Mouse (Mus musculus) stomach, embryonic 14.5 days (tissue): ENCODE measurements around the gene Draxin. TPM values are rescaled to one million over a fixed set of nuclear protein-coding genes. Genes with fewer than 3 reads are reported as not detected.

Experiments
- ATAC-seq: fragments of 200-750 bp; cut with Nextera tagmentation; 2 replicates; pipeline ENCODE4 v1.8.0; 2017; ENCODE audit warnings: low read depth, moderate TSS enrichment; ENCODE audit not compliant: insufficient number of reproducible peaks, insufficient read depth, low FRiP score
- H3K27ac ChIP-seq: fragments of 300-500 bp; sonication (generic); 2 replicates; pipeline ENCODE4 v1.5.1; 2014; ENCODE audit warnings: mild to moderate bottlenecking, low read length, moderate library complexity, mixed read lengths
- H3K27me3 ChIP-seq: fragments of 300-500 bp; sonication (generic); 2 replicates; pipeline ENCODE4 v1.6.1; 2014; ENCODE audit warnings: low read length, control low read depth, mixed read lengths; ENCODE audit not compliant: control insufficient read depth, insufficient read depth
- H3K36me3 ChIP-seq: fragments of 300-500 bp; sonication (generic); 2 replicates; pipeline ENCODE4 v1.6.1; 2014; ENCODE audit warnings: mild to moderate bottlenecking, control low read depth, low read length, moderate library complexity, mixed read lengths; ENCODE audit not compliant: control insufficient read depth, insufficient read depth
- H3K4me1 ChIP-seq: fragments of 300-500 bp; sonication (generic); 2 replicates; pipeline ENCODE4 v1.6.1; 2014; ENCODE audit warnings: low read length, control low read depth, mixed read lengths; ENCODE audit not compliant: control insufficient read depth, insufficient read depth
- H3K4me2 ChIP-seq: fragments of 300-500 bp; sonication (generic); replicated peaks from 2 replicates; pipeline ENCODE4 v1.6.1; 2014; ENCODE audit warnings: low read depth, low read length, control low read depth
- H3K4me3 ChIP-seq: fragments of 300-500 bp; sonication (generic); 2 replicates; pipeline ENCODE4 v1.5.1; 2014; ENCODE audit warnings: low read depth, low read length, control low read depth
- H3K9ac ChIP-seq: fragments of 300-500 bp; sonication (generic); replicated peaks from 2 replicates; pipeline ENCODE4 v1.6.1; 2014; ENCODE audit warnings: low read depth, mild to moderate bottlenecking, control low read depth, low read length, moderate library complexity, mixed read lengths
- H3K9me3 ChIP-seq: fragments of 300-500 bp; sonication (generic); 2 replicates; pipeline ENCODE4 v1.6.1; 2016; ENCODE audit warnings: low read depth, low read length, control low read depth; ENCODE audit not compliant: control insufficient read depth
- WGBS: fragments of 180-500 bp; shearing (Covaris S2); extraction: QIAGEN DNeasy Blood & Tissue Kit; methylation state at CpG from one replicate; pipeline ENCODE4 v1.1.7; 2014; 5-methylcytosine and 5-hydroxymethylcytosine counted together
- polyA plus RNA-seq: library from polyadenylated mRNA; unstranded; fragments of >200 nt; fragmentation: Nextera tagmentation; extraction: Ambion mirVana; gene quantifications from 2 replicates; pipeline ENCODE4 v1.2.1, GENCODE M21; 2014

The Draxin gene
- polyA plus RNA-seq, 1 experiment from 2014 or later: 0.07 TPM

DNA sequence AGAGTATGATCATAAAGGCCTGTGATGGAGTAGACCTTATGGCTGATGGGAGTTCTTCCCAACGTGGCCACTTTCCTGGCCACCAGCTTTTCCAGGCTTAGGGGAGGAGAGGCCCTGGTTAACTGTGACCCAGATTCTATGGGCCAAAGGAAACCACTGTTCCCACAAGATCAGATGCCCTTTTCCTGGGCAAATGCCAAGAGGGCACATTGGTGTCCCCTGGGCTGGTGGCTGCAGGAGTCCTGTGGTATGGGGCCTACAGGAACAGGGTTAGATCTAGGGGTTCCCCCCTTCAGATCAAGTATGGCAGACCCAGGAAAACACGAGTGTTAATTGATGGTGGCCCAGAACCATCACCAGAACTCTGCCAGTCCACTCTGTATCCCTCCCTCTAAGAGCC is 17.2 kb upstream of the Draxin start:
- WGBS: 75% methylated on average over 2 of the region's 2 CpGs
- H3K36me3 ChIP-seq: 0 out of 2 replicates have a peak, but pooled peaks cover 3% of the 10 kb centered on the region
- H3K27ac ChIP-seq: no peak overlapping the region
- H3K27me3 ChIP-seq: no peaks in the 10 kb centered on the region
- H3K4me2 ChIP-seq: no peak overlapping the region
- no peaks in the 10 kb centered on the region for H3K9me3 ChIP-seq
- H3K9ac ChIP-seq: no peak overlapping the region
- no peaks in the 10 kb centered on the region for H3K4me1 ChIP-seq
- no peak for ATAC-seq
- no peak overlapping the region for H3K4me3 ChIP-seq

GRCm38 (mm10) chr4:148143721-148144120 is 13.2 kb upstream of the Draxin start:
- Histone ChIP-seq H3K9me3 (no peaks in the 10 kb centered on the region), H3K4me2 (no peak overlapping the region), H3K4me3 (no peak overlapping the region), H3K9ac (no peak overlapping the region), H3K27ac (no peak overlapping the region), H3K27me3 (no peaks in the 10 kb centered on the region), H3K4me1 (0 out of 2 replicates have a peak, but pooled peaks cover 3% of the 10 kb centered on the region), H3K36me3 (0 out of 2 replicates have a peak, but pooled peaks cover 3% of the 10 kb centered on the region)
- WGBS: 81% methylated on average over 5 of the region's 5 CpGs
- ATAC-seq: no peak

DNA sequence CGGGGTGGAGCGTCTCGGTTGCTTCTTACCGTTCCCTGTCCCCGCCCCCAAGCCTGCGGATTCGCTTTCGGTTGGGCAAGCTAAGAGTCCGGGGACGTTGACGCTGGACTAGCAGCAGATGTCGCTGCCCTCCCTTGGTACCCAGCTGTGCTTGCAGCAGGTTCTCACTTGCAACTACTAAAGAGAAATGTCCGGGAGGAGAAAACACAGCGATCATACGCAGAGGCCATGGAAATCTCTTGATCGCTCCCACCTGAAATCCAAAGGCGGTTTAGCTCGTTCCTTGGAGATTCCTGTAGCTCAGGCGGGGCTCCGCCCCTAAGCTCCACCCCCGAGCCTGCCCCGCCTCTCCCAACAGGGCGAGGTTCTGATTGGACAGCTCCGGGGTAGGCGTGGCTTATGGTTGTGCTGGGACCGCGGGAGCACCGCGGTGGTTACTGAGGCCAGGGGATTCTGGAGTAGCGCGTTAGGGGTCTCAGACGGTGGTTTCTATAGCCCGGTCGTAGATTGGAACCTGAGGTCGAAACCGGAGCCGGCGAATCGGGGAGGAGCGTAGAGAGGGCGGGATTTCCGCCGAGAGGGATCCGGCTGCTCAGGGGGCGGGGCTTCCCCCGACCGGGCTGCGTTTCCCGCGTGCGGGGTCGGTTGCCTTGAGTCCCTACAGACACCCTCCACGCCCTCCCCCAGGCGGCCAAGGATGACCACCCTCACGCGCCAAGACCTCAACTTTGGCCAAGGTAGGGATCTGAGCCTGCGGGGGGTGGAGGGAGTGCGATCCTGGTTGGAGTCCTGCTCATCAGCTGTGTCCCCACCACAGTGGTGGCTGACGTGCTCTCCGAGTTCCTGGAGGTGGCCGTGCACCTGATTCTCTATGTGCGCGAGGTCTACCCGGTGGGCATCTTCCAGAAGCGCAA is 9.9 kb upstream of the Draxin start:
- Histone ChIP-seq H3K9ac (peak overlapping the region; percentile 42), H3K27ac (peak overlapping the region; percentile 82), H3K36me3 (0 out of 2 replicates have a peak, but pooled peaks cover 3% of the 10 kb centered on the region), H3K4me1 (0 out of 2 replicates have a peak, but pooled peaks cover 3% of the 10 kb centered on the region), H3K4me3 (peak overlapping the region; percentile 66), H3K4me2 (peak overlapping the region; percentile 97), H3K9me3 (no peaks in the 10 kb centered on the region), H3K27me3 (no peaks in the 10 kb centered on the region)
- peak; percentile 93 for ATAC-seq
- WGBS: under 1% methylated on average over 65 of the region's 65 CpGs

DNA sequence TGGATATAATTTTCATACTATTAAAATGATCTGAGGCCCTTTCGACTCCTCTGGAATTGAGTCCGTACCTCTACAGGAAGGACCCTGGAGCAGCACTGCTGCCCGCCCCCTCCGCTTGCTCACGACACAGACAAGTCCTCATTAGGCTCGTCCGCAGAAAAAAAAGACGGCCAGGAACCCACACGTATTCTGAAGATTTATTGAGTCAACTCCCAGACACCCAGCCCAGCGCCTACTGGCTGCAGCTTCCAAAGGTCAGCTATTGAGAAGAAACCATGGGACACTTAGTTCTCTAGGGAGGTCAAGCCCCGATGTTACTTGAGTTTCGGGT is 9.2 kb upstream of the Draxin start:
- 1% methylated on average over 12 of the region's 12 CpGs for WGBS
- H3K4me2 ChIP-seq: peak overlapping the region; percentile 97
- H3K4me1 ChIP-seq: 0 out of 2 replicates have a peak, but pooled peaks cover 3% of the 10 kb centered on the region
- H3K9ac ChIP-seq: peak overlapping the region; percentile 42; the same call in 1 of the 2 replicates
- no peak; the same call in 1 of the 2 replicates for ATAC-seq
- H3K4me3 ChIP-seq: peak overlapping the region; percentile 66
- no peaks in the 10 kb centered on the region for H3K27me3 ChIP-seq
- H3K27ac ChIP-seq: peak overlapping the region; percentile 82
- H3K9me3 ChIP-seq: no peaks in the 10 kb centered on the region
- H3K36me3 ChIP-seq: no peaks in the 10 kb centered on the region

GRCm38 (mm10) chr4:148137503-148137902 is 7.0 kb upstream of the Draxin start:
- no peak overlapping the region for H3K4me3 ChIP-seq
- H3K4me1 ChIP-seq: 0 out of 2 replicates have a peak, but pooled peaks cover 3% of the 10 kb centered on the region
- H3K36me3 ChIP-seq: no peaks in the 10 kb centered on the region
- H3K27ac ChIP-seq: no peak overlapping the region
- H3K4me2 ChIP-seq: no peak overlapping the region
- WGBS: 68% methylated on average over 8 of the region's 8 CpGs
- H3K9ac ChIP-seq: no peak overlapping the region
- H3K9me3 ChIP-seq: no peaks in the 10 kb centered on the region
- H3K27me3 ChIP-seq: no peaks in the 10 kb centered on the region
- no peak for ATAC-seq

GRCm38 (mm10) chr4:148134988-148135387 is 4.5 kb upstream of the Draxin start:
- Histone ChIP-seq H3K9me3 (no peaks in the 10 kb centered on the region), H3K4me1 (peaks cover 5% of the 10 kb centered on the region; the same call in 1 of the 2 replicates), H3K27ac (no peak overlapping the region), H3K4me2 (no peak overlapping the region), H3K9ac (no peak overlapping the region), H3K27me3 (peaks cover 6% of the 10 kb centered on the region), H3K36me3 (no peaks in the 10 kb centered on the region), H3K4me3 (no peak overlapping the region)
- 78% methylated on average over 8 of the region's 8 CpGs for WGBS
- no peak for ATAC-seq

DNA sequence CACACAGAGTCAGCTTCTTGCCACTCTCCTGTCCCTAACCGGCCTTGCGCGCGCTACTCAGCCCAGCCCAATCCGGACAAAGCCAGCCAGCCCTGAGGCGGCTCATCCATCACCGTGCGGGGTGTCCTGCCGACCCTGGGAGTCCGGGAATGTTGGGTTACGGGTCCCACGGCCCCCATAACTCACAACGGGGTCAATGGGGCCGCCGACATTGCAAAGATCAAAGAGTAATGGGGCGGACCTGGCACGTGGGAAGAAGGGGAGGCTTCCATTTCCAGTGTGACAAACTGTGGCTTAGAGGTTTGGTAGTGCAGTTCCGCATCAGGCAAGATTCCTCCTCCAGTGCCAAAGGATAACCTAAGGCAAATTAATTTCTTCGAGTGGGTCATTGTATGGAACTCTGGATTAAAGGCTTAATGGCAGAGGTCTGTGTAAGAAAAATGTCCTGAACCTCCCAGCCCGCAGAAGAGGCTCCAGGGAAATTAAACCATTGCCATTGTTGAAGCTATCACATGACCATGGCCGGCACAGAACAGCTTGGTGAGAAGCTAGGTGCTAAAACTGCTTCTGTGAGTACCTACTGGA is 1.1 kb upstream of the Draxin start:
- ATAC-seq: peak; percentile 31; the same call in 1 of the 2 replicates
- Histone ChIP-seq H3K9me3 (no peaks in the 10 kb centered on the region), H3K36me3 (no peaks in the 10 kb centered on the region), H3K27me3 (peaks cover 20% of the 10 kb centered on the region), H3K4me1 (peaks cover 5% of the 10 kb centered on the region; the same call in 1 of the 2 replicates), H3K9ac (no peak overlapping the region), H3K4me2 (peak overlapping the region; percentile 99), H3K4me3 (peak overlapping the region; percentile 67), H3K27ac (no peak overlapping the region)
- WGBS: 1% methylated on average over 21 of the region's 21 CpGs

DNA sequence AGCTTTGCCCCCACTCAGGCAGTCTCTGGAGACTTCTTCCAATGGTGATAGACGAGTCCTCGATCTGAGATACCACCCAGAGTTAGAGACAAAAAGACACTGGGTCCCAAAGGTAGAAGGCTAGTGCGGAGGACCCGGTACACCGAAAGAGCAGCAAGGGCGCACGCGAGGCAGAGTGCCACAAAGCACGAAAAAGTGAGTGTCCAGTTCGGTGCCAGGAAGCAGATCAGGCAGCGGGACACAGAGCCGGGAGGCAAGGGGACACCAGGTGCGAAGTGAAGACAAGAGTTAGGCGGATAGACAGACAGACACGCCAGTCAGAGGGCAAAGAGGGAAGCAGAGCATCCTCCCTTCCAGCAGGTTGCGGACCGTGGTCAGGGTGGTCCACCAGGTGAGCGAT is 365 bp downstream of the Draxin start, which contains the start of gene Mad2l2:
TSS of gene Mad2l2 (plus strand) at position 252 of the 400 bp plus-strand sequence.
- Histone ChIP-seq H3K9me3 (no peaks in the 10 kb centered on the region), H3K4me3 (peak within 1 kb of the TSS; percentile 67), H3K4me2 (peak within 1 kb of the TSS; percentile 99), H3K36me3 (no peaks in the 10 kb centered on the region), H3K27me3 (peaks cover 20% of the 10 kb centered on the region), H3K4me1 (peaks cover 5% of the 10 kb centered on the region; the same call in 1 of the 2 replicates), H3K9ac (peak within 1 kb of the TSS; percentile 61; the same call in 1 of the 2 replicates), H3K27ac (peak within 1 kb of the TSS; percentile 11; the same call in 1 of the 2 replicates)
- ATAC-seq: no peak
- WGBS: under 1% methylated on average over 18 of the region's 18 CpGs
